Mouse (Mus musculus) layer of hippocampus, adult 2 months (tissue): ENCODE measurements around the gene Gm5148. TPM values are rescaled to one million over a fixed set of nuclear protein-coding genes. Genes with fewer than 3 reads are reported as not detected.

ENCODE experiments used
- DNase-seq, 2 experiments: peaks; one replicate each; pipeline ENCODE4 v3.0.0; 2022; ENCODE audit warnings: low spot score in 2 of 2
- H3K27ac ChIP-seq: fragments of 200-600 bp; 2 replicates; pipeline ENCODE4 v1.8.1; 2022
- H3K4me3 ChIP-seq: fragments of 200-600 bp; 2 replicates; pipeline ENCODE4 v1.8.1; 2022; ENCODE audit warnings: mild to moderate bottlenecking
- CTCF ChIP-seq: fragments of 200-600 bp; conservative IDR thresholded peaks from 2 replicates; pipeline ENCODE4 v1.8.1; 2022; ENCODE audit warnings: antibody characterized with exemption, mild to moderate bottlenecking, moderate library complexity
- total RNA-seq, 2 experiments: library from RNA; stranded (reverse); gene quantifications; 2 replicates each; pipeline ENCODE4 v1.2.3; 2021

The Gm5148 gene
- total RNA-seq, 2 experiments from 2014 or later: 5.1 to 5.9 TPM

DNA sequence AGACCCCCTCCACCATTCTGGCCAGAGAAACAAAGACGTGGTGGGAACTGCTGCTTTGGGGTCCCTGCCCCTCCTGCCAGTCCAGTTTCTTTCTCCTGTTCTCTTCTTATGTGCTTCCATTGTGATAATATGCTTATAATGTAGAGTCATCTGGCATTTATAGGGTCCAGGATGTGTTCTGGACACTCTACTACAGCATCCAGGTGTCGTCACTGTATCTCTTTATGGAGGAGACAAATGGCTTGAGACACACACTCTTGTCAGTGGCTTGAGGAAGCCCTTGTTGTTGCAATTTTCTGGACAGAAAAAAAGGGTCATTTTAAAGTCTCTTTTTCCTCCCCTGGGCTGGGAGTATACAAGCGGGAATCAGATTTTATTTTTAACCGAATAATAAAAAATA lies 33.3 kb upstream of the Gm5148 start:
- Histone ChIP-seq H3K27ac (0 out of 2 replicates have a peak overlapping the region, but pooled peaks have one; percentile 59), H3K4me3 (no peak overlapping the region)
- TF ChIP-seq CTCF: no peak
- DNase-seq: no peak

DNA sequence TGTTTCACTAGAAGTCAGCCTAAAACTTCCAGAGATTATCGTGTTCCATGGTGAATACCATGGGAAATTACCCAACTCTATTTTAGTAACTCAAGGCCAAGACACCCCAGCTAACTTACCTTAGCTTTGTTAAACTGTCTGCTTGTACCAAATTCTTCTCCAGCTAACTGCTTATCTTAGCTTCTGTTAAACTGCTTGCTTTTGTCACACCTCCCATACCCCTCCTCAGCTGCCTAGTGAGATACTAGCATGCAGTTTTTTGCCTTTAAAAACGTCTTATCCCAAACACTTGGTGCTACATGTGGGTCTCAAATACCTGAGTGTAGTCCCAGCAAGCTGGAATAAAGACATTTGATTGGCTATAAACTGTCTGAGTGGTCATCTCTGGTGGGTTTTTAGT lies 31.7 kb upstream of the Gm5148 start:
- no peak overlapping the region for H3K4me3 ChIP-seq
- no peak overlapping the region for H3K27ac ChIP-seq
- no peak for TF ChIP-seq CTCF
- DNase-seq: no peak

DNA sequence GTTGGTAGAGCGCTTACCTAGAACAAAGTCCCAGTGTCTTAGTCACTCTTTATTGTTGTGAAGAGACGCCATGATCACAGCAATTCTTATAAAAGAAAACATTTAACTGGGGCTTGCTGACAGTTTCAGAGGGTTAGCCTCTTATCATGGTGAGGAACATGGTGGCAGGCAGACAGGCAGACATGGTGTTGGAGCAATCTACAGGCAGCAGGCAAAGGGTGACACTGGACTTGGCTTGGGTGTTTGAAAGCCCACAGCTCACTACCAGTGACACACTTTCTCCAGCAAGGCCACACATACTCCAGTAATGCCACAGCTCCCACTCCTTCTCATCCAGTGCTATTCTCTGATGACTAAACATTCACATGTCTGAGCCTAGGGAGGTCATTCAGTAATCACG lies 30.3 kb upstream of the Gm5148 start:
- Histone ChIP-seq H3K4me3 (no peak overlapping the region), H3K27ac (no peak overlapping the region)
- no peak for DNase-seq
- no peak for TF ChIP-seq CTCF

DNA sequence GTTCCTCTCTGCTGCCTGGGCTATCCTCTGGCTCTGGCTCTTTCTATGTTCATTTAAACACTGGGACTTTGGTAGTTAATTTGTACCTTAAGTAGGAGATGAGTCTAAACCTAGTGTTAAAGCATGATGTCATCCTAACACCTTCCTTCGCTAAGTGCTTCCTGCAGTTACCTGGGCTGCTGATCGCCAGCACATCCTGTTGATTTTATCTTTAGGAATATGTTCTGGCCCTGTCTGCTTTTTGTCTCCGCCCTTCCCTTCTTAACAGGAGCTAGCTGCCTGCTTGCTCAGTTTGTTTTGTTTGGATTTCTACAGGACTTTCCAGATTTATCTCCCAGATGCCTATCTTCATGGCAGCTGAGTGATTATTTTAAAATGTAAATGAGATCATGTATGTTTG lies 28.9 kb upstream of the Gm5148 start:
- H3K27ac ChIP-seq: no peak overlapping the region
- TF ChIP-seq CTCF: no peak
- DNase-seq: no peak
- H3K4me3 ChIP-seq: no peak overlapping the region

- H3K27ac ChIP-seq: no peak overlapping the region
Measured at GRCm38 (mm10) chr3:37748002-37748733, 23.9 kb upstream of the Gm5148 start.

DNA sequence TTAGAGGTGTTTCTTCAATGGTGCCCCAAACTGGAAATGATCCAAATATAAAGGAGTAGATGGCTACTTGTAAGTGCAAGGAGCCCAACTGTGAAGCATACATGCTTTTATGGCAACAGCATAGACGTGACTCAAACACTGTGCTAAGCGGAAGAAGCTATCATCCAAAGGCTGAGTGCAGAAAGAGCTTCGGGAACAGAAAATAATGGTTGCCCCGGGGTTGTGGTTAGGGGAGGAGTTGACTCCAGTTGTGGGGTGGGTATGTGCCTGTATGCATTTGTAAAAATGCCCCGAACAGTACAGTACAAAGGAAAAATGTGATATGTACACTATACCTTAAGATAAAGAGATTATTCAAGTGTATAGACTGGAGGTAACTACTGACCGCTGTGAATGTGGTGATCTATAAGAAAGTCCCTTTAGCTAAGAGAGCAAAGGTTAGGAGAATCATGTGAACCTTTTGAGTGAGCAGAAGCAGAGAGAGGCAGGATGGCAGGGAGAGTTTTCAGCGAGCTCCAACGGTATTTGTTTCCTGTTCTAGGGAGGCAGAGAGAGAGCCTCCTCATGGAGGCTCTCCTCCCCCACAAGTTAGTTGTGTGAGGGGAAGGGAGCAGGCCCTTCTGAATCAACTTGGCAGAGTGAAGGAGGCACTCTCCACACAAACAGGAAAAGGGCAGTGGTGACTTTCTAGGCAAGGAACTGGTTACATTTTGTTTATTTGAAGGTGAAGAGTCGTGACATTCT lies 23.1 kb upstream of the Gm5148 start:
- Histone ChIP-seq H3K27ac (no peak overlapping the region), H3K4me3 (no peak overlapping the region)
- no peak for TF ChIP-seq CTCF
- no peak for DNase-seq

More at GRCm38 (mm10) chr3:37748002-37748733, 23.9 kb upstream of the Gm5148 start:
- no peak overlapping the region for H3K4me3 ChIP-seq
- DNase-seq: peak in 1 of 2 experiments; percentile 39
- no peak for TF ChIP-seq CTCF

- no peak overlapping the region for H3K4me3 ChIP-seq
- no peak for TF ChIP-seq CTCF
- no peak overlapping the region for H3K27ac ChIP-seq
- DNase-seq: no peak
Measured at GRCm38 (mm10) chr3:37744050-37744449, 19.8 kb upstream of the Gm5148 start.

GRCm38 (mm10) chr3:37739996-37740395 lies 15.7 kb upstream of the Gm5148 start:
- Histone ChIP-seq H3K27ac (no peak overlapping the region), H3K4me3 (no peak overlapping the region)
- DNase-seq: no peak
- TF ChIP-seq CTCF: no peak

GRCm38 (mm10) chr3:37738171-37738950 lies 14.1 kb upstream of the Gm5148 start:
- Histone ChIP-seq H3K4me3 (no peak overlapping the region), H3K27ac (no peak overlapping the region)
- no peak for DNase-seq
- TF ChIP-seq CTCF: no peak

DNA sequence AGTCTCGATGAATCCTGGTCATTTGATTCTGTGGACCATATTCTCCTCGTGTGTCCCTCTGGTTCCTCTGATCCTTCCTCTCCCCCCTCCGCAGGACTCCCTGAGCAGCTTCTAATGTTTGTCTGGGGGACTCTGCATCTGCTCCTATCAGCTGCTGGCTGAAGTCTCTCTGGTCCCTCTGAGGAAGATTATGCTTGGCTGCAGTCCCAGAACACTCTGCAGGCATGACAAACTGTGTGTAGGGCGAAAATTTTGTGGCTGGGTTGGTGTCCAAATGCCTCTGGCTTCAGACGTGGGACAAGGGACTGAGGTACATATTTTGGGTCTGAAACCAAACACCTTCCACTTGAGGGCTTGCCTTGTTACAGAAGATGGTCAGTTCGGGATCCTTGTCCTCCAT lies 13.1 kb upstream of the Gm5148 start:
- TF ChIP-seq CTCF: no peak
- H3K27ac ChIP-seq: no peak overlapping the region; the same call in 1 of the 2 replicates
- H3K4me3 ChIP-seq: no peak overlapping the region
- peak in 1 of 2 experiments; percentile 40 for DNase-seq

- DNase-seq: no peak
- H3K4me3 ChIP-seq: no peak overlapping the region
- TF ChIP-seq CTCF: no peak
- H3K27ac ChIP-seq: no peak overlapping the region
Measured at GRCm38 (mm10) chr3:37735166-37735565, 10.9 kb upstream of the Gm5148 start.

GRCm38 (mm10) chr3:37729142-37729541 lies 4.9 kb upstream of the Gm5148 start:
- no peak overlapping the region for H3K4me3 ChIP-seq
- no peak for DNase-seq
- TF ChIP-seq CTCF: no peak
- H3K27ac ChIP-seq: peak overlapping the region; percentile 40; the same call in 1 of the 2 replicates
